8 mouse cellular contexts compared by ENCODE assay signal in genomic region chr6:90476941-90477518, GRCm38 (mm10). TPM values are rescaled to one million over a fixed set of nuclear protein-coding genes. Genes with fewer than 3 reads are reported as not detected.
DNase-seq lines count a peak whose midpoint lies in the region; ATAC-seq and TF ChIP-seq lines count a peak whose summit lies in the region.

No protein-coding gene starts in this region.

- no peak overlapping the region for H3K4me3 ChIP-seq in hindbrain, postnatal 0 days (ENCODE audit: low read length)
- no peak overlapping the region for H3K4me3 ChIP-seq in hindbrain, embryonic 11.5 days (ENCODE audit: low read depth, low read length)
- peak overlapping the region; percentile 22; the same call in 1 of the 2 replicates for H3K4me3 ChIP-seq in bone marrow macrophage, adult 2 months (ENCODE audit: insufficient read depth, low read length)

- 0 out of 2 replicates have a peak, but pooled peaks cover 4% of the 10 kb centered on the region for H3K36me3 ChIP-seq in hindbrain, postnatal 0 days (ENCODE audit: insufficient read depth, low read length)
- no peaks in the 10 kb centered on the region for H3K36me3 ChIP-seq in hindbrain, embryonic 11.5 days (ENCODE audit: control insufficient read depth, insufficient read depth, low read length)

- no peaks in the 10 kb centered on the region for H3K4me1 ChIP-seq in hindbrain, postnatal 0 days (ENCODE audit: insufficient read depth, low read length)
- no peaks in the 10 kb centered on the region for H3K4me1 ChIP-seq in hindbrain, embryonic 11.5 days (replicated peaks; ENCODE audit: control insufficient read depth, insufficient read depth, low read length)
- peaks cover 4% of the 10 kb centered on the region for H3K4me1 ChIP-seq in bone marrow macrophage, adult 2 months (ENCODE audit: control insufficient read depth, insufficient read depth, low read length)

- TF ChIP-seq CTCF in hindbrain, postnatal 0 days (IDR thresholded peaks at IDR 0.05; ENCODE audit: low read depth), result no peak
- TF ChIP-seq CTCF in bone marrow macrophage, adult 2 months (IDR thresholded peaks at IDR 0.05; ENCODE audit: low read depth, low read length), result no peak

- H3K27me3 ChIP-seq in hindbrain, postnatal 0 days (ENCODE audit: insufficient read depth, low read length), result no peaks in the 10 kb centered on the region
- H3K27me3 ChIP-seq in hindbrain, embryonic 11.5 days (ENCODE audit: control insufficient read depth, insufficient read depth, low read length), result no peaks in the 10 kb centered on the region

- ATAC-seq in hindbrain, postnatal 0 days, result peak; percentile 87
- ATAC-seq in hindbrain, embryonic 11.5 days (ENCODE audit: low FRiP score), result no peak
- peak; percentile 24; the same call in 1 of the 2 replicates for ATAC-seq in megakaryocyte-erythroid progenitor cell, adult 5-6 weeks (replicated peaks; ENCODE audit: low FRiP score, low TSS enrichment, poor library complexity, severe bottlenecking)

- no peak for TF ChIP-seq POLR2A in bone marrow macrophage, adult 2 months (IDR thresholded peaks at IDR 0.05; ENCODE audit: borderline replicate concordance, low read depth, low read length)

- H3K9me3 ChIP-seq in hindbrain, postnatal 0 days (ENCODE audit: low read length), result no peaks in the 10 kb centered on the region
- H3K9me3 ChIP-seq in hindbrain, embryonic 11.5 days (ENCODE audit: control insufficient read depth, low read length), result no peaks in the 10 kb centered on the region

- H3K9ac ChIP-seq in hindbrain, postnatal 0 days (replicated peaks; ENCODE audit: low read length), result no peak overlapping the region
- H3K9ac ChIP-seq in hindbrain, embryonic 11.5 days (ENCODE audit: low read depth, low read length), result no peak overlapping the region

- no peak overlapping the region for H3K4me2 ChIP-seq in hindbrain, postnatal 0 days (ENCODE audit: low read depth, low read length)
- no peak overlapping the region for H3K4me2 ChIP-seq in hindbrain, embryonic 11.5 days (replicated peaks; ENCODE audit: low read depth, low read length)

- DNase-seq in hindbrain, postnatal 0 days (ENCODE audit: low spot score), result peak; percentile 70
- no peak for DNase-seq in hindbrain, embryonic 11.5 days (ENCODE audit: low spot score)
- DNase-seq in frontal cortex, postnatal 10 days (ENCODE audit: low spot score in 2 of 2), result peak; percentile 29 to 43
- DNase-seq in kidney, adult 8-10 months, result peak; percentile 85 to 86
- DNase-seq in urinary bladder, postnatal 25 days (ENCODE audit: low spot score), result no peak
- DNase-seq in spleen, postnatal 14 days (ENCODE audit: low spot score in 2 of 2), result no peak

- no peak overlapping the region for H3K27ac ChIP-seq in hindbrain, postnatal 0 days
- no peak overlapping the region for H3K27ac ChIP-seq in hindbrain, embryonic 11.5 days (ENCODE audit: low read depth, low read length)
- H3K27ac ChIP-seq in bone marrow macrophage, adult 2 months (ENCODE audit: insufficient read depth, low read depth, low read length), result no peak overlapping the region

- 46% methylated on average over 14 of the region's 14 CpGs for WGBS in hindbrain, postnatal 0 days
- 73% methylated on average over 14 of the region's 14 CpGs for WGBS in hindbrain, embryonic 11.5 days

RNA-seq across cellular contexts. Expression of gene Aldh1l1, which starts 9.2 kb away (rescaled TPM):
- total RNA-seq in hindbrain, postnatal 0 days (2014; rRNA removed), result 168 and 214 TPM in 2 replicates
- 131 and 145 TPM in 2 replicates for polyA plus RNA-seq in hindbrain, postnatal 0 days (2015; fragmentation: Nextera tagmentation; extraction: Ambion mirVana)
- polyA plus RNA-seq in hindbrain, embryonic 11.5 days (2014; fragmentation: Nextera tagmentation; extraction: Ambion mirVana), result 2.2 TPM in 2 replicates
- 7.8 and 10.5 TPM in 2 replicates for polyA plus RNA-seq in bone marrow macrophage, adult 2 months (2012; ENCODE audit: insufficient read depth, insufficient read length, missing spikeins)
- 3.2 and 4.1 TPM in 2 replicates for total RNA-seq in megakaryocyte-erythroid progenitor cell, adult 5-6 weeks (2014; fragmentation: Nextera tagmentation)
- 4.3 and 5.3 TPM in 2 replicates for total RNA-seq in megakaryocyte-erythroid progenitor cell, adult 5-6 weeks (2017)

RNA-seq across cellular contexts. Expression of gene Klf15, which starts 14.7 kb away (rescaled TPM):
- 43.2 and 56.4 TPM in 2 replicates for total RNA-seq in hindbrain, postnatal 0 days (2014; rRNA removed)
- 26.6 and 29.6 TPM in 2 replicates for polyA plus RNA-seq in hindbrain, postnatal 0 days (2015; fragmentation: Nextera tagmentation; extraction: Ambion mirVana)
- polyA plus RNA-seq in hindbrain, embryonic 11.5 days (2014; fragmentation: Nextera tagmentation; extraction: Ambion mirVana), result 1.9 and 3.6 TPM in 2 replicates
- polyA plus RNA-seq in bone marrow macrophage, adult 2 months (2012; ENCODE audit: insufficient read depth, insufficient read length, missing spikeins), result not detected in 2 replicates
- total RNA-seq in megakaryocyte-erythroid progenitor cell, adult 5-6 weeks (2014; fragmentation: Nextera tagmentation), result not detected in 2 replicates
- not detected in 2 replicates for total RNA-seq in megakaryocyte-erythroid progenitor cell, adult 5-6 weeks (2017)

RNA-seq across cellular contexts. Expression of gene Cfap100, which starts 48.4 kb away (rescaled TPM):
- 4.2 and 29.4 TPM in 2 replicates for total RNA-seq in hindbrain, postnatal 0 days (2014; rRNA removed)
- polyA plus RNA-seq in hindbrain, postnatal 0 days (2015; fragmentation: Nextera tagmentation; extraction: Ambion mirVana), result 8.2 and 9.9 TPM in 2 replicates
- 1.2 and 1.5 TPM in 2 replicates for polyA plus RNA-seq in hindbrain, embryonic 11.5 days (2014; fragmentation: Nextera tagmentation; extraction: Ambion mirVana)
- polyA plus RNA-seq in bone marrow macrophage, adult 2 months (2012; ENCODE audit: insufficient read depth, insufficient read length, missing spikeins), result not detected in 2 replicates
- not detected in 2 replicates for total RNA-seq in megakaryocyte-erythroid progenitor cell, adult 5-6 weeks (2014; fragmentation: Nextera tagmentation)
- total RNA-seq in megakaryocyte-erythroid progenitor cell, adult 5-6 weeks (2017), result not detected in 2 replicates

Comparison
In these comparisons a context has a peak if more than half of its experiments do, and no peak if none do; other contexts are left out.
1. DNase-seq: peak in hindbrain, postnatal 0 days (single experiment), frontal cortex, postnatal 10 days (2 of 2) and kidney, adult 8-10 months (2 of 2); none in hindbrain, embryonic 11.5 days (single experiment), urinary bladder, postnatal 25 days (single experiment) and spleen, postnatal 14 days (0 of 2).
2. RNA of gene Aldh1l1, which starts 9.2 kb away (polyA plus RNA-seq): 131 to 145 TPM in hindbrain, postnatal 0 days; 7.8 to 10.5 TPM in bone marrow macrophage, adult 2 months and 2.2 TPM in hindbrain, embryonic 11.5 days; every median in the first group is over 10 times any median in the second.